Mouse (Mus musculus) MEL (cell line): ENCODE results near the gene Ankmy2. TPM values are rescaled to one million over a fixed set of nuclear protein-coding genes. Genes with fewer than 3 reads are reported as not detected.
A peak's percentile ranks its signal among the peaks of the same experiment; 100 is the strongest.

ENCODE experiments used
- DNase-seq: peaks from one replicate; pipeline ENCODE4 v3.0.0; 2011; ENCODE audit warnings: low read depth, low spot score
- H3K27ac ChIP-seq: 2 replicates; pipeline ENCODE4 v1.5.1; 2012; ENCODE audit warnings: low read depth, mild to moderate bottlenecking, control low read depth, low read length, moderate library complexity; ENCODE audit not compliant: control insufficient read depth
- H3K27me3 ChIP-seq, 2 experiments: fragments of 150-350 bp in 1 of 2; sonication (generic) in 1 of 2; 2 replicates each; pipeline ENCODE4 v1.6.1; 2012; ENCODE audit warnings: low read length in 2 of 2, mild to moderate bottlenecking in 2 of 2, improper control_type of control experiment in 1 of 2, moderate library complexity in 1 of 2; ENCODE audit not compliant: insufficient read depth in 2 of 2, control insufficient read depth in 1 of 2
- H3K36me3 ChIP-seq, 2 experiments: 2 replicates each; pipeline ENCODE4 v1.6.1; 2012 to 2014; ENCODE audit warnings: low read length in 2 of 2, improper control_type of control experiment in 1 of 2, inconsistent platforms in 1 of 2, mild to moderate bottlenecking in 1 of 2; ENCODE audit not compliant: insufficient read depth in 2 of 2, control insufficient read depth in 1 of 2
- H3K4me1 ChIP-seq, 2 experiments: fragments of 150-350 bp in 1 of 2; sonication (generic) in 1 of 2; 2 replicates each; pipeline ENCODE4 v1.6.1; 2012; ENCODE audit warnings: low read length in 2 of 2, improper control_type of control experiment in 1 of 2, mild to moderate bottlenecking in 1 of 2; ENCODE audit not compliant: insufficient read depth in 2 of 2, control insufficient read depth in 1 of 2
- H3K4me3 ChIP-seq, 2 experiments: fragments of 150-350 bp in 1 of 2; sonication (generic) in 1 of 2; 2 replicates each; pipeline ENCODE4 v1.5.1; 2012; ENCODE audit warnings: low read depth in 2 of 2, low read length in 2 of 2, mild to moderate bottlenecking in 2 of 2, moderate library complexity in 2 of 2, control low read depth in 1 of 2, improper control_type of control experiment in 1 of 2; ENCODE audit not compliant: control insufficient read depth in 1 of 2, insufficient read depth in 1 of 2
- H3K79me2 ChIP-seq: 2 replicates; pipeline ENCODE4 v1.6.1; 2012; ENCODE audit warnings: mild to moderate bottlenecking, low read length, moderate library complexity; ENCODE audit not compliant: control insufficient read depth, poor library complexity, insufficient read depth
- H3K9ac ChIP-seq: 2 replicates; pipeline ENCODE4 v1.6.1; 2012; ENCODE audit warnings: low read depth, mild to moderate bottlenecking, control low read depth, low read length, moderate library complexity; ENCODE audit not compliant: control insufficient read depth, poor library complexity, severe bottlenecking
- H3K9me3 ChIP-seq: fragments of 150-350 bp; sonication (generic); replicated peaks from 2 replicates; pipeline ENCODE4 v1.6.1; 2012; ENCODE audit warnings: mild to moderate bottlenecking, low read length, improper control_type of control experiment, moderate library complexity; ENCODE audit not compliant: insufficient read depth
- BHLHE40 ChIP-seq: IDR thresholded peaks from 2 replicates; pipeline ENCODE4 v1.6.1; 2012; ENCODE audit warnings: low read depth, mild to moderate bottlenecking, inconsistent platforms, low read length, improper control_type of control experiment, borderline replicate concordance
- CHD1 ChIP-seq: IDR thresholded peaks from 2 replicates; pipeline ENCODE4 v1.6.1; 2012; ENCODE audit warnings: low read depth, mild to moderate bottlenecking, inconsistent platforms, low read length, improper control_type of control experiment
- CHD2 ChIP-seq: IDR thresholded peaks from 2 replicates; pipeline ENCODE4 v1.6.1; 2011; ENCODE audit warnings: low read length, improper control_type of control experiment
- CTCF ChIP-seq, 3 experiments: IDR thresholded peaks in 2 of 3; conservative IDR thresholded peaks in 1 of 3; 2 replicates each; pipeline ENCODE4 v1.5.1; 2011 to 2012; ENCODE audit warnings: low read length in 3 of 3, low read depth in 2 of 3, mild to moderate bottlenecking in 2 of 3, improper control_type of control experiment in 1 of 3, inconsistent platforms in 1 of 3, mixed read lengths in 1 of 3, moderate library complexity in 1 of 3; ENCODE audit not compliant: control insufficient read depth in 1 of 3, insufficient read depth in 1 of 3, poor library complexity in 1 of 3, severe bottlenecking in 1 of 3
- E2F4 ChIP-seq: IDR thresholded peaks from 2 replicates; pipeline ENCODE4 v1.6.1; 2011; ENCODE audit warnings: low read depth, low read length, improper control_type of control experiment, borderline replicate concordance
- ELF1 ChIP-seq: IDR thresholded peaks from 2 replicates; pipeline ENCODE4 v1.6.1; 2014; ENCODE audit warnings: low read depth, mild to moderate bottlenecking, inconsistent platforms, low read length, improper control_type of control experiment, moderate library complexity
- EP300 ChIP-seq, 2 experiments: IDR thresholded peaks; 2 replicates each; pipeline ENCODE4 v1.6.1; 2011; ENCODE audit warnings: improper control_type of control experiment in 2 of 2, low read length in 2 of 2, low read depth in 1 of 2, mild to moderate bottlenecking in 1 of 2
- ETS1 ChIP-seq: IDR thresholded peaks from 2 replicates; pipeline ENCODE4 v1.6.1; 2012; ENCODE audit warnings: low read depth, mild to moderate bottlenecking, inconsistent platforms, low read length, improper control_type of control experiment, moderate library complexity
- GABPA ChIP-seq: IDR thresholded peaks from 2 replicates; pipeline ENCODE4 v1.6.1; 2012; ENCODE audit warnings: low read depth, mild to moderate bottlenecking, inconsistent platforms, low read length, improper control_type of control experiment, moderate library complexity
- HCFC1 ChIP-seq: IDR thresholded peaks from 2 replicates; pipeline ENCODE4 v1.6.1; 2012; ENCODE audit warnings: low read depth, mild to moderate bottlenecking, inconsistent platforms, low read length, improper control_type of control experiment, moderate library complexity
- JUND ChIP-seq: IDR thresholded peaks from 2 replicates; pipeline ENCODE4 v1.6.1; 2011; ENCODE audit warnings: low read depth, mild to moderate bottlenecking, improper control_type of control experiment, low read length
- MAFK ChIP-seq: IDR thresholded peaks from 2 replicates; pipeline ENCODE4 v1.6.1; 2011; ENCODE audit warnings: low read depth, mild to moderate bottlenecking, low read length, improper control_type of control experiment, borderline replicate concordance
- MAX ChIP-seq: IDR thresholded peaks from 2 replicates; pipeline ENCODE4 v1.6.1; 2011; ENCODE audit warnings: low read length, improper control_type of control experiment
- MAZ ChIP-seq: IDR thresholded peaks from 2 replicates; pipeline ENCODE4 v1.6.1; 2012; ENCODE audit warnings: low read depth, mild to moderate bottlenecking, inconsistent platforms, low read length, improper control_type of control experiment
- MEF2A ChIP-seq: IDR thresholded peaks from 2 replicates; pipeline ENCODE4 v1.6.1; 2014; ENCODE audit warnings: low read depth, mild to moderate bottlenecking, inconsistent platforms, low read length, improper control_type of control experiment; ENCODE audit not compliant: poor library complexity, insufficient replicate concordance, severe bottlenecking; ENCODE audit errors: extremely low read depth
- MXI1 ChIP-seq: IDR thresholded peaks from 2 replicates; pipeline ENCODE4 v1.6.1; 2011; ENCODE audit warnings: mild to moderate bottlenecking, low read depth, low read length, improper control_type of control experiment
- MYB ChIP-seq: IDR thresholded peaks from 2 replicates; pipeline ENCODE4 v1.6.1; 2011; ENCODE audit warnings: mild to moderate bottlenecking, low read depth, low read length, improper control_type of control experiment
- MYC ChIP-seq: IDR thresholded peaks from 2 replicates; pipeline ENCODE4 v1.6.1; 2011; ENCODE audit warnings: low read depth, mild to moderate bottlenecking, low read length, improper control_type of control experiment, moderate library complexity
- NELFE ChIP-seq: IDR thresholded peaks from 2 replicates; pipeline ENCODE4 v1.6.1; 2011; ENCODE audit warnings: low read depth, low read length, improper control_type of control experiment
- NRF1 ChIP-seq: IDR thresholded peaks from 2 replicates; pipeline ENCODE4 v1.6.1; 2014; ENCODE audit warnings: low read depth, mild to moderate bottlenecking, inconsistent platforms, low read length, improper control_type of control experiment, moderate library complexity; ENCODE audit not compliant: poor library complexity, insufficient read depth, severe bottlenecking
- POLR2A ChIP-seq, 2 experiments: IDR thresholded peaks; 2 replicates each; pipeline ENCODE4 v1.6.1; 2011 to 2012; ENCODE audit warnings: low read length in 2 of 2, mild to moderate bottlenecking in 2 of 2, control low read depth in 1 of 2, improper control_type of control experiment in 1 of 2, low read depth in 1 of 2, moderate library complexity in 1 of 2; ENCODE audit not compliant: control insufficient read depth in 1 of 2, insufficient read depth in 1 of 2, poor library complexity in 1 of 2
- POLR2AphosphoS2 ChIP-seq: IDR thresholded peaks from 2 replicates; pipeline ENCODE4 v1.6.1; 2011; ENCODE audit warnings: low read length, improper control_type of control experiment
- POLR2AphosphoS5 ChIP-seq: IDR thresholded peaks from 2 replicates; pipeline ENCODE4 v1.6.1; 2012; ENCODE audit warnings: low read depth, borderline replicate concordance, mild to moderate bottlenecking, inconsistent platforms, low read length, moderate library complexity, mixed read lengths
- RAD21 ChIP-seq: IDR thresholded peaks from 2 replicates; pipeline ENCODE4 v1.6.1; 2011; ENCODE audit warnings: mild to moderate bottlenecking, low read depth, low read length, improper control_type of control experiment
- RCOR1 ChIP-seq: IDR thresholded peaks from 2 replicates; pipeline ENCODE4 v1.6.1; 2012; ENCODE audit warnings: low read depth, mild to moderate bottlenecking, inconsistent platforms, low read length, improper control_type of control experiment
- SIN3A ChIP-seq: IDR thresholded peaks from 2 replicates; pipeline ENCODE4 v1.6.1; 2012; ENCODE audit warnings: low read length, improper control_type of control experiment, inconsistent platforms
- SMC3 ChIP-seq: IDR thresholded peaks from 2 replicates; pipeline ENCODE4 v1.6.1; 2011; ENCODE audit warnings: low read depth, low read length, improper control_type of control experiment
- TAL1 ChIP-seq: IDR thresholded peaks from 2 replicates; pipeline ENCODE4 v1.6.1; 2012; ENCODE audit warnings: mild to moderate bottlenecking, inconsistent platforms, low read length, moderate library complexity, mixed read lengths
- TBP ChIP-seq: IDR thresholded peaks from 2 replicates; pipeline ENCODE4 v1.8.0; 2011; ENCODE audit warnings: low read depth, low read length, improper control_type of control experiment
- TCF12 ChIP-seq: IDR thresholded peaks from 2 replicates; pipeline ENCODE4 v1.6.1; 2014; ENCODE audit warnings: low read depth, mild to moderate bottlenecking, inconsistent platforms, low read length, improper control_type of control experiment, moderate library complexity
- UBTF ChIP-seq: IDR thresholded peaks from 2 replicates; pipeline ENCODE4 v1.6.1; 2012; ENCODE audit warnings: low read depth, mild to moderate bottlenecking, inconsistent platforms, low read length, improper control_type of control experiment, moderate library complexity, borderline replicate concordance; ENCODE audit not compliant: insufficient read depth
- USF1 ChIP-seq: IDR thresholded peaks from 2 replicates; pipeline ENCODE4 v1.6.1; 2014; ENCODE audit warnings: low read depth, mild to moderate bottlenecking, inconsistent platforms, low read length, improper control_type of control experiment, moderate library complexity
- USF2 ChIP-seq, 2 experiments: IDR thresholded peaks; 2 replicates each; pipeline ENCODE4 v1.6.1; 2011 to 2012; ENCODE audit warnings: improper control_type of control experiment in 2 of 2, low read length in 2 of 2, borderline replicate concordance in 1 of 2, inconsistent platforms in 1 of 2, low read depth in 1 of 2, mild to moderate bottlenecking in 1 of 2; ENCODE audit not compliant: insufficient read depth in 1 of 2
- ZKSCAN1 ChIP-seq: IDR thresholded peaks from 2 replicates; pipeline ENCODE4 v1.6.1; 2012; ENCODE audit warnings: low read depth, mild to moderate bottlenecking, inconsistent platforms, low read length, improper control_type of control experiment, moderate library complexity
- ZMIZ1 ChIP-seq: IDR thresholded peaks from 2 replicates; pipeline ENCODE4 v1.6.1; 2012; ENCODE audit warnings: low read depth, mild to moderate bottlenecking, inconsistent platforms, low read length, improper control_type of control experiment, moderate library complexity
- ZNF384 ChIP-seq: IDR thresholded peaks from 2 replicates; pipeline ENCODE4 v1.6.1; 2012; ENCODE audit warnings: low read depth, mild to moderate bottlenecking, inconsistent platforms, low read length, improper control_type of control experiment
- polyA plus RNA-seq, 2 experiments: library from polyadenylated mRNA; stranded (reverse) in 1 of 2; unstranded in 1 of 2; fragments of >175 nt in 1 of 2; fragments of >200 nt in 1 of 2; gene quantifications; 2 replicates each; pipeline versions ENCODE4 v1.2.1 to v1.2.4; 2012; ENCODE audit warnings: low replicate concordance in 2 of 2, low read depth in 1 of 2; ENCODE audit not compliant: insufficient read length in 2 of 2, insufficient read depth in 1 of 2, missing spikeins in 1 of 2
- total RNA-seq: library from RNA; depleted of rRNA; stranded (reverse); fragments of 300-350 nt; gene quantifications from 2 replicates; pipeline ENCODE4 v1.2.3, GENCODE M21; 2012

The Ankmy2 gene
- total and polyA plus RNA-seq, 3 experiments, result 14.3 to 15.3 TPM; not detected in 1

- Histone ChIP-seq H3K27me3 (no peaks in the 10 kb centered on the region), H3K4me1 (peaks cover 10 to 13% of the 10 kb centered on the region in 2 experiments), H3K9ac (no peak overlapping the region), H3K79me2 (peaks cover 1% of the 10 kb centered on the region; the same call in 1 of the 2 replicates), H3K27ac (no peak overlapping the region), H3K9me3 (no peaks in the 10 kb centered on the region), H3K4me3 (no peak overlapping the region), H3K36me3 (peaks cover 0 to 15% of the 10 kb centered on the region in 2 experiments; a peak in 3 of 4 replicates)
- peak; percentile 31 for DNase-seq
- TF ChIP-seq USF2 (IDR thresholded peaks at IDR 0.05; ENCODE audit: borderline replicate concordance in 1 of 2, insufficient read depth in 1 of 2, low read depth in 1 of 2, low read length in 2 of 2) (no peak), EP300 (IDR thresholded peaks at IDR 0.05; ENCODE audit: low read depth in 1 of 2, low read length in 2 of 2) (peak; percentile 52 to 58), SMC3 (no peak), NRF1 (no peak), CHD2 (no peak), RCOR1 (no peak), HCFC1 (no peak), POLR2AphosphoS2 (no peak), CTCF (IDR thresholded peaks at IDR 0.05 in 2 of 3, conservative IDR thresholded peaks at IDR 0.05 in 1 of 3; ENCODE audit: control insufficient read depth in 1 of 3, insufficient read depth in 1 of 3, low read depth in 2 of 3, low read length in 3 of 3, poor library complexity in 1 of 3, severe bottlenecking in 1 of 3) (no peak), MAFK (no peak), MAZ (no peak), ZMIZ1 (no peak), USF1 (peak; percentile 4; the same call in 1 of the 2 replicates), ELF1 (0 out of 2 replicates have a peak, but pooled peaks have one; percentile 21), NELFE (no peak), E2F4 (no peak), CHD1 (no peak), ETS1 (peak; percentile 39; the same call in 1 of the 2 replicates), MYC (no peak), UBTF (no peak), RAD21 (no peak), TCF12 (peak; percentile 71), POLR2AphosphoS5 (no peak), ZNF384 (peak; percentile 55; the same call in 1 of the 2 replicates), BHLHE40 (no peak), POLR2A (IDR thresholded peaks at IDR 0.05; ENCODE audit: control insufficient read depth in 1 of 2, insufficient read depth in 1 of 2, low read depth in 1 of 2, low read length in 2 of 2, poor library complexity in 1 of 2) (no peak), TBP (no peak), JUND (no peak), TAL1 (no peak; the same call in 1 of the 2 replicates), ZKSCAN1 (no peak), MXI1 (0 out of 2 replicates have a peak, but pooled peaks have one; percentile 38), MYB (no peak), MAX (0 out of 2 replicates have a peak, but pooled peaks have one; percentile 9), SIN3A (peak; percentile 64), GABPA (no peak), MEF2A (no peak)
Measured at GRCm38 (mm10) chr12:36164126-36164791, 7.3 kb downstream of the Ankmy2 start.
